In the genomic region with DNA sequence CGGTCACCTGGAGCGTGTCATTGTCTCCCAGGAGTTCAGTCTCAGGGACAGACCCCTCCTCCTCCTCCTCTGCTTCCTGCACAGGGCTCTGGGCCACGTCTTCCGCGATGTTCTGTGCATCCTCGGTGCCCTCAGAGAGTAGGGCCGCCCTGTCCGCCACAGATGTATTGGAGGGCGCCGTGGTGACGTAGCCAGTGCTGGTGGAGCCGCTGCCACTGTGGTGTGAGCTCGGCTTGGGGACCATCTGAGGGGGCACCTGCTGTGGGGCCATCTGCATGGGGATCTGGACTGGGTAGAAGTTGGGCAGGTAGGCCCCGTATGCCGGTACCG, we compare ENCODE assay signal across 8 mouse cellular contexts.
DNase-seq lines count a peak whose midpoint lies in the region; ATAC-seq and TF ChIP-seq lines count a peak whose summit lies in the region.

No protein-coding gene starts in this region.

- H3K4me3 ChIP-seq in hindbrain, embryonic 12.5 days: no peak overlapping the region
- H3K4me3 ChIP-seq in hindbrain, embryonic 14.5 days (replicated peaks; ENCODE audit: low read length): no peak overlapping the region
- H3K4me3 ChIP-seq in E14TG2a.4 (replicated peaks; ENCODE audit: low read length): peak overlapping the region; percentile 64
- no peak overlapping the region for H3K4me3 ChIP-seq in forebrain, embryonic 16.5 days (replicated peaks; ENCODE audit: low read length)
- no peak overlapping the region for H3K4me3 ChIP-seq in midbrain, embryonic 13.5 days (replicated peaks)

- H3K9ac ChIP-seq in hindbrain, embryonic 12.5 days: no peak overlapping the region
- no peak overlapping the region for H3K9ac ChIP-seq in hindbrain, embryonic 14.5 days
- no peak overlapping the region; the same call in 1 of the 2 replicates for H3K9ac ChIP-seq in forebrain, embryonic 16.5 days (replicated peaks; ENCODE audit: low read depth, low read length)
- no peak overlapping the region for H3K9ac ChIP-seq in midbrain, embryonic 13.5 days (replicated peaks)

- intact Hi-C loops in heart, postnatal 10 days (cut with DNase I): no loop called here

- H3K4me1 ChIP-seq in hindbrain, embryonic 12.5 days: no peaks in the 10 kb centered on the region
- H3K4me1 ChIP-seq in hindbrain, embryonic 14.5 days (replicated peaks; ENCODE audit: control insufficient read depth, insufficient read depth, low read length): no peaks in the 10 kb centered on the region; the same call in 1 of the 2 replicates
- peaks cover 20% of the 10 kb centered on the region for H3K4me1 ChIP-seq in E14TG2a.4 (replicated peaks; ENCODE audit: low read depth, low read length)
- peaks cover 3% of the 10 kb centered on the region for H3K4me1 ChIP-seq in forebrain, embryonic 16.5 days (replicated peaks; ENCODE audit: control insufficient read depth, insufficient read depth, low read length)
- H3K4me1 ChIP-seq in midbrain, embryonic 13.5 days (replicated peaks): peaks cover 7% of the 10 kb centered on the region

- no peak for TF ChIP-seq CTCF in E14TG2a.4 (conservative IDR thresholded peaks at IDR 0.05; ENCODE audit: low read length)

- no peaks in the 10 kb centered on the region for H3K9me3 ChIP-seq in hindbrain, embryonic 12.5 days (replicated peaks)
- H3K9me3 ChIP-seq in hindbrain, embryonic 14.5 days (ENCODE audit: control insufficient read depth, low read length): no peaks in the 10 kb centered on the region
- H3K9me3 ChIP-seq in E14TG2a.4 (ENCODE audit: low read length): no peaks in the 10 kb centered on the region
- H3K9me3 ChIP-seq in forebrain, embryonic 16.5 days (ENCODE audit: control insufficient read depth, low read length): no peaks in the 10 kb centered on the region
- H3K9me3 ChIP-seq in midbrain, embryonic 13.5 days: no peaks in the 10 kb centered on the region

- no peak overlapping the region for H3K27ac ChIP-seq in hindbrain, embryonic 12.5 days
- H3K27ac ChIP-seq in hindbrain, embryonic 14.5 days: no peak overlapping the region
- H3K27ac ChIP-seq in forebrain, embryonic 16.5 days (ENCODE audit: low read length): no peak overlapping the region
- H3K27ac ChIP-seq in midbrain, embryonic 13.5 days: no peak overlapping the region

- H3K36me3 ChIP-seq in hindbrain, embryonic 12.5 days: no peaks in the 10 kb centered on the region; the same call in 1 of the 2 replicates
- H3K36me3 ChIP-seq in hindbrain, embryonic 14.5 days (replicated peaks; ENCODE audit: control insufficient read depth, insufficient read depth): no peaks in the 10 kb centered on the region
- no peaks in the 10 kb centered on the region for H3K36me3 ChIP-seq in E14TG2a.4 (ENCODE audit: insufficient read depth, low read length)
- H3K36me3 ChIP-seq in forebrain, embryonic 16.5 days (ENCODE audit: control insufficient read depth, insufficient read depth): no peaks in the 10 kb centered on the region
- H3K36me3 ChIP-seq in midbrain, embryonic 13.5 days: no peaks in the 10 kb centered on the region

- ATAC-seq in hindbrain, embryonic 12.5 days (ENCODE audit: low FRiP score): peak; percentile 53
- ATAC-seq in hindbrain, embryonic 14.5 days (ENCODE audit: low FRiP score): no peak
- ATAC-seq in forebrain, embryonic 16.5 days: peak; percentile 27
- ATAC-seq in midbrain, embryonic 13.5 days: peak; percentile 32
- no peak for ATAC-seq in CD4-positive, CD25-positive, alpha-beta regulatory T cell, adult 4 months

- H3K27me3 ChIP-seq in hindbrain, embryonic 12.5 days: no peaks in the 10 kb centered on the region
- H3K27me3 ChIP-seq in hindbrain, embryonic 14.5 days (ENCODE audit: control insufficient read depth, insufficient read depth, low read length): no peaks in the 10 kb centered on the region
- H3K27me3 ChIP-seq in E14TG2a.4 (ENCODE audit: insufficient read depth, low read length): peaks cover 37% of the 10 kb centered on the region
- no peaks in the 10 kb centered on the region for H3K27me3 ChIP-seq in forebrain, embryonic 16.5 days (replicated peaks; ENCODE audit: control insufficient read depth, insufficient read depth, low read length)
- H3K27me3 ChIP-seq in midbrain, embryonic 13.5 days: no peaks in the 10 kb centered on the region

- DNase-seq in hindbrain, embryonic 14.5 days (ENCODE audit: low spot score): no peak
- no peak for DNase-seq in layer of hippocampus, postnatal 10 days (ENCODE audit: low spot score in 2 of 2)
- no peak for DNase-seq in heart, postnatal 10 days

- 88% methylated on average over 16 of the region's 16 CpGs for WGBS in hindbrain, embryonic 12.5 days
- WGBS in hindbrain, embryonic 14.5 days: 85% methylated on average over 16 of the region's 16 CpGs
- WGBS in forebrain, embryonic 16.5 days: 90% methylated on average over 16 of the region's 16 CpGs
- WGBS in midbrain, embryonic 13.5 days: 91% methylated on average over 16 of the region's 16 CpGs

- no peak overlapping the region for H3K4me2 ChIP-seq in hindbrain, embryonic 12.5 days (replicated peaks)
- no peak overlapping the region for H3K4me2 ChIP-seq in hindbrain, embryonic 14.5 days (replicated peaks)
- no peak overlapping the region for H3K4me2 ChIP-seq in forebrain, embryonic 16.5 days (ENCODE audit: low read length)
- no peak overlapping the region; the same call in 1 of the 2 replicates for H3K4me2 ChIP-seq in midbrain, embryonic 13.5 days (replicated peaks)

Comparison
In these comparisons a context has a peak if more than half of its experiments do, and no peak if none do; other contexts are left out.
1. ATAC-seq: peak in hindbrain, embryonic 12.5 days (single experiment), forebrain, embryonic 16.5 days (single experiment) and midbrain, embryonic 13.5 days (single experiment); none in hindbrain, embryonic 14.5 days (single experiment) and CD4-positive, CD25-positive, alpha-beta regulatory T cell, adult 4 months (single experiment).